Mouse (Mus musculus): Measurements from ENCODE around the gene a. TPM values are rescaled to one million over a fixed set of nuclear protein-coding genes. Genes with fewer than 3 reads are reported as not detected.
"Not testable (repeated sequence)": the region's sequence is repeated elsewhere in the genome, so short reads cannot be mapped to it uniquely, and the experiment has no call there.

Gene a
- total and polyA plus RNA-seq, 3 experiments: 7.8 to 23.8 (median 10.9) TPM

DNA sequence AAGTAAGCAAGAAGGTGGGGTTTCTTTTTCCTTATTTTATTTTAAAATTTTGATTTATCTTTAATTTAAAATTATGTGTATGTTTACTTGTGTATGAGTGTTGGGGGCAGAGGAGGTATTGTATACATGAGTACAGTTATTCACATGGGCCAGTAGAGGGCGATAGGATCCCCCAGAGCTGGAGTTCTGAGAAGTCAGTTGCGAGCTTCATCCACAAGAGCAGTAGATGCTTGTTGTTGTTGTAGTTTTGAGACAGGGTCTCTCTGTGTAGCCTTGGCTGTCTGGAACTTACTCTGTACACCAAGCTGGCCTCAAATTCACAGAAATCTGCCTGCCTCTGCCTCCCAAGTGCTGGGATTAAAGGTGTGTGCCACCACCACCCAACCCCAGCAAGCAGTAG lies 125.3 kb downstream of the a start (continued):
- TF ChIP-seq ZMIZ1 (IDR thresholded peaks at IDR 0.05; ENCODE audit: low read depth, low read length) (no peak), POLR2A (IDR thresholded peaks at IDR 0.05; ENCODE audit: low read depth, low read length) (no peak)

DNA sequence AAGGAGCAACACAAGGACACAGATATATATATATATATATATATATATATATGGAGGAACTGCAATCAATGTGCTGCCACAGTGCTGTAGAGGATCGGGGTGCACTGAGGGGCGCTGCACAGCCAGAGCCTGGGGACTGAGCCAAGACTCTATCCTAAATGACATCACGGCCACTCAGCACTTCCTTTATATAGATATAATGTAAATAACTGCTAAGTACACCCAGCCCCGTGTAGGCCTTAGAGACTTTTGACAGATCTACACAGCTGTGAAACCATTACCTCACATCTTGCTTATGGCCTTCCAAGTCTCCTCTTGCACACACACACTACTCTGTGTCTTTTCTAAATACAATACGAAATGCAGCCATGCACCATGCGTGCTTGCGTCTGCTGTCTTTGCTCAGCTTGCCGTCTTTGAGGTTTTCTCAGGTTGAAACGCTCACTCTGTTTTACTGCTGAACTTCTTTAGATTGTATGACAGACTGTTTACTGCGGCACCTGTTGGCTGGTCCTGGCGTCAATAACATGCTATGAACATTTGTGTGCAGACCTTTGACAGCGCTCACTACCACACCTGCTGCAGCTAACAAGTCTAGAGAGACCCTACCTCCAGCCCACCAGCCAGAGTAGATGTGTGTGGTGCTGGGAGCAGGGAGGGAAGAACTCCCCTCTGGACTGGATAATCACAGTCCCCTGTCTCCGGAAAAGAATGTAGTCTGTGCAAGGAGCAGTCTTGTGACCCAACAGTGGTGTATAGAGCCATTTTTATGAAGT lies 126.9 kb downstream of the a start:
- in situ Hi-C loops (cut with MboI; ENCODE audit: low pct_ligation_motif_present, low pct_unique_long_range_greater_than_20kb, low sequenced_read_pairs) (no loop called here), dilution Hi-C loops (cut with MboI; ENCODE audit: extremely low pct_ligation_motif_present, extremely low pct_unique_long_range_greater_than_20kb, low sequenced_read_pairs) (no loop called here)
- no peaks in the 10 kb centered on the region for H3K9me3 ChIP-seq (replicated peaks; ENCODE audit: low read length)
- H3K27me3 ChIP-seq (replicated peaks): peaks cover 14% of the 10 kb centered on the region
- H3K27ac ChIP-seq (ENCODE audit: insufficient read depth, low read depth): no peak overlapping the region
- no peaks in the 10 kb centered on the region; a peak in 1 of 4 replicates for H3K4me1 ChIP-seq (ENCODE audit: control insufficient read depth in 1 of 2, insufficient read depth in 2 of 2)
- H3K4me3 ChIP-seq (replicated peaks in 1 of 3; ENCODE audit: low read depth in 2 of 3, low read length in 2 of 3, poor library complexity in 1 of 3): no peak overlapping the region
- no peak for TF ChIP-seq TBP (conservative IDR thresholded peaks at IDR 0.05; ENCODE audit: low read depth, low read length)
- TF ChIP-seq ZMIZ1 (IDR thresholded peaks at IDR 0.05; ENCODE audit: low read depth, low read length): no peak
- TF ChIP-seq GABPA (IDR thresholded peaks at IDR 0.05; ENCODE audit: insufficient replicate concordance, low read depth, low read length): no peak
- no peak overlapping the region for H3K4me2 ChIP-seq (ENCODE audit: insufficient read depth, low read depth, poor library complexity, severe bottlenecking)
- DNase-seq (ENCODE audit: extremely low read depth): no peak
- H3K79me2 ChIP-seq (replicated peaks; ENCODE audit: control insufficient read depth, extremely low read depth, insufficient read depth, poor library complexity, severe bottlenecking): no peaks in the 10 kb centered on the region
- H3K36me3 ChIP-seq (replicated peaks in 1 of 2; ENCODE audit: control insufficient read depth in 1 of 2, insufficient read depth in 1 of 2, low read length in 1 of 2): no peaks in the 10 kb centered on the region
- H3K9ac ChIP-seq (ENCODE audit: insufficient read depth, low read depth): no peak overlapping the region

DNA sequence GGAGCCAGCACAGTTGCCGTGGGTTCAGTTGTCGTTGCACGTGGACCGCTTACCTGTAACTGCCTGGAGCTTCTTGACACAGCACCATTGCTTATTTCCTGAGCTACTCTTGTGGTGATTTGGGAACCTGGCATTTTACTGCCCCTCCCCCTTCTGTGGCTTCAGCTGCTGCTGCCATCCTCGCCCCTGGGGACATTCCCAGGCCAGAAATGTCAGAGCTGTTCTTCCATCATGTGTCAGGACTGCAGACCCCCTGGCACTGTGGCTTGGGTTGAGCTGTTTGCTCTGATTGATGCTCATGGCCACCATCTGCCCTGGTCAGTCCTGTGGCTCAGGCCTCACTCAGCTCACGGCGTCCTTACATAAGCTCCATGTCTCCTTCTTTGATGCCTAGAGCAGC lies 129.7 kb downstream of the a start:
- Histone ChIP-seq H3K4me1 (ENCODE audit: control insufficient read depth in 1 of 2, insufficient read depth in 2 of 2) (peaks cover 0 to 2% of the 10 kb centered on the region in 2 experiments; a peak in 2 of 4 replicates), H3K4me3 (replicated peaks in 1 of 3; ENCODE audit: low read depth in 2 of 3, low read length in 2 of 3, poor library complexity in 1 of 3) (no peak overlapping the region), H3K9ac (ENCODE audit: insufficient read depth, low read depth) (no peak overlapping the region), H3K27me3 (replicated peaks) (no peaks in the 10 kb centered on the region), H3K79me2 (replicated peaks; ENCODE audit: control insufficient read depth, extremely low read depth, insufficient read depth, poor library complexity, severe bottlenecking) (no peaks in the 10 kb centered on the region), H3K36me3 (replicated peaks in 1 of 2; ENCODE audit: control insufficient read depth in 1 of 2, insufficient read depth in 1 of 2, low read length in 1 of 2) (no peaks in the 10 kb centered on the region), H3K4me2 (ENCODE audit: insufficient read depth, low read depth, poor library complexity, severe bottlenecking) (no peak overlapping the region), H3K9me3 (replicated peaks; ENCODE audit: low read length) (no peaks in the 10 kb centered on the region), H3K27ac (ENCODE audit: insufficient read depth, low read depth) (no peak overlapping the region)
- dilution Hi-C loops (cut with MboI; ENCODE audit: extremely low pct_ligation_motif_present, extremely low pct_unique_long_range_greater_than_20kb, low sequenced_read_pairs) (no loop called here), in situ Hi-C loops (cut with MboI; ENCODE audit: low pct_ligation_motif_present, low pct_unique_long_range_greater_than_20kb, low sequenced_read_pairs) (no loop called here)
- no peak for DNase-seq (ENCODE audit: extremely low read depth)
- no peak for TF ChIP-seq TCF12 (IDR thresholded peaks at IDR 0.05; ENCODE audit: low read depth, low read length)
- no peak for TF ChIP-seq KAT2A (IDR thresholded peaks at IDR 0.05; ENCODE audit: insufficient replicate concordance, low read length)
- TF ChIP-seq EP300 (IDR thresholded peaks at IDR 0.05; ENCODE audit: low read length): no peak
- TF ChIP-seq ZKSCAN1 (IDR thresholded peaks at IDR 0.05; ENCODE audit: borderline replicate concordance, low read depth, low read length): no peak
- no peak for TF ChIP-seq MEF2A (IDR thresholded peaks at IDR 0.05; ENCODE audit: borderline replicate concordance, low read depth, low read length)
- no peak for TF ChIP-seq CHD2 (IDR thresholded peaks at IDR 0.05; ENCODE audit: low read length)
- TF ChIP-seq POLR2A (IDR thresholded peaks at IDR 0.05; ENCODE audit: low read depth, low read length): no peak
- TF ChIP-seq HCFC1 (IDR thresholded peaks at IDR 0.05; ENCODE audit: low read depth, low read length): no peak
- no peak for TF ChIP-seq ZNF384 (IDR thresholded peaks at IDR 0.05; ENCODE audit: low read depth, low read length)
- no peak for TF ChIP-seq SIN3A (IDR thresholded peaks at IDR 0.05; ENCODE audit: low read length)
- no peak for TF ChIP-seq GABPA (IDR thresholded peaks at IDR 0.05; ENCODE audit: insufficient replicate concordance, low read depth, low read length)
- TF ChIP-seq ZMIZ1 (IDR thresholded peaks at IDR 0.05; ENCODE audit: low read depth, low read length): no peak
- TF ChIP-seq ZC3H11A (IDR thresholded peaks at IDR 0.05; ENCODE audit: low read depth, low read length): no peak
- TF ChIP-seq BHLHE40 (IDR thresholded peaks at IDR 0.05; ENCODE audit: low read depth, low read length): no peak
- TF ChIP-seq RAD21 (IDR thresholded peaks at IDR 0.05; ENCODE audit: low read depth, low read length): no peak
- TF ChIP-seq PAX5 (IDR thresholded peaks at IDR 0.05; ENCODE audit: low read length): no peak
- no peak for TF ChIP-seq MAFK (IDR thresholded peaks at IDR 0.05; ENCODE audit: insufficient replicate concordance, low read length)
- no peak for TF ChIP-seq CTCF (conservative IDR thresholded peaks at IDR 0.05 in 1 of 2, IDR thresholded peaks at IDR 0.05 in 1 of 2; ENCODE audit: low read depth in 2 of 2, low read length in 2 of 2)

DNA sequence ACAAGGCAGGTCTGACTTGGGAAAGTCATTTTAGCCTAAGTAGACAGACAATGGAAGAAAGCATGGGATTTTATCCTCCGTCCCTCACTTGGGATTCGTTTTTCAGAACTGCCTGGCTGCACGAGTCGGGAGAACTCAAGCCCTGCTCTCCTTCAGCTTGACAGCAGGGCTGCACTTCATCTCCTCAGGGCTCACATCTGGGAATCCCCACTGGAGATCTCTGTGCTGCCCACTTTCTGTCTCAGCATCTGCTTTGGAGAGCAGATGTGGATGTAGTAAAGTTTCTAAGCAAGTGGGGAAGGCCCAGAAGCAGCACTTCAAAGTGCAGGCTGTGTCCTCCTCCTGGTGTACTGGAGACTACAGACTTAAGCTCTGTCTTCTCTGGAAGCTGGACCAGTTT lies 130.9 kb downstream of the a start:
- DNase-seq (ENCODE audit: extremely low read depth); H3K36me3 ChIP-seq (replicated peaks in 1 of 2; ENCODE audit: control insufficient read depth in 1 of 2, insufficient read depth in 1 of 2, low read length in 1 of 2); H3K4me1 ChIP-seq (ENCODE audit: control insufficient read depth in 1 of 2, insufficient read depth in 2 of 2); H3K4me2 ChIP-seq (ENCODE audit: insufficient read depth, low read depth, poor library complexity, severe bottlenecking); H3K9me3 ChIP-seq (replicated peaks; ENCODE audit: low read length); dilution Hi-C loops (cut with MboI; ENCODE audit: extremely low pct_ligation_motif_present, extremely low pct_unique_long_range_greater_than_20kb, low sequenced_read_pairs); in situ Hi-C loops (cut with MboI; ENCODE audit: low pct_ligation_motif_present, low pct_unique_long_range_greater_than_20kb, low sequenced_read_pairs); H3K27me3 ChIP-seq (replicated peaks); H3K79me2 ChIP-seq (replicated peaks; ENCODE audit: control insufficient read depth, extremely low read depth, insufficient read depth, poor library complexity, severe bottlenecking); H3K27ac ChIP-seq (ENCODE audit: insufficient read depth, low read depth); H3K4me3 ChIP-seq (replicated peaks in 1 of 3; ENCODE audit: low read depth in 2 of 3, low read length in 2 of 3, poor library complexity in 1 of 3); H3K9ac ChIP-seq (ENCODE audit: insufficient read depth, low read depth): not testable (repeated sequence)

Measured in CH12.LX (cell line).